Mouse (Mus musculus) retina, postnatal 1 day (tissue): ENCODE data around the gene Kif23.
A peak's percentile ranks its signal among the peaks of the same experiment; 100 is the strongest.

Source experiments
- DNase-seq: peaks from one replicate; pipeline ENCODE4 v3.0.0-alpha.2; 2012

Gene Kif23

GRCm38 (mm10) chr9:61902445-61902844 is 44.1 kb downstream of the Kif23 start:
- DNase-seq, result peak; percentile 73

DNA sequence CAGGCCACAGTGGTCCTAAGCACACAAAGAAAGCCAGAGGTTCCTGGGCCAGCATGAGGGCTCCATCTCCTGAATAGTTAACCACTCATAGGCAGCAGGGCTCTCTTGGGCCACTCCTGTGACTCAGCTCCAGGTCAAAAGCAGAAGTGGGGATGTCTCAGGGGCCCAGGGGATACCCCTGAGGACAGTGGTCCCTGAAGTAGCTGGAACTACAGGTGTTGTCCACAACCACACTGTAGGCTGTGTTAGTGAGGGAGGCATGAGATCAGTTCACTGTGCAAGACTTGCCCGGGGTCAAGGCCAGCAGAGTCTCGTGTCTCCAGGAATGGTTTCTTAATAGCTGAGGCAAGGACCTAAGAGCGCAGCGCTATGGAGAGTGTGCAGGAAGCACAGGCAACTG is 45.0 kb downstream of the Kif23 start:
- no peak for DNase-seq

DNA sequence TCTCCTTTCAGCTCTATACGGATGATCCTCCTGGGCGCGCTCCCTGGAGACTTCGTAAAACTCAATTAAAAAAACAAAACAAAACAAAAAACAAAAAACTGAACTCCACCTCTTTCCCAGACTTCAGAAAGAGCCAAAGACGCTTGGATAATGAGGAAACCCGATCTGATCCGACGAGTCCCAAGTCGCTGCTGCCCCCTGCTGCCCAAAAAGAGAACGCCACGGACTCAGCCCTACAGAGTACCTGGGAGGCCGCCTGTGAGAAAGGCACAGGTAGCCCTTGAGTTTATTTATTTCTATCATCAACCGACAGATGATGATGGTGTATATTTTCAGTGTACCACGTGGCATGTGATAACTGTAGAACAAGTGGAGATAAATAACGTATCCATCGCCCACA is 46.8 kb downstream of the Kif23 start:
- peak; percentile 79 for DNase-seq

GRCm38 (mm10) chr9:61898401-61898800 is 48.2 kb downstream of the Kif23 start:
- peak; percentile 86 for DNase-seq

- no peak for DNase-seq
Observed at GRCm38 (mm10) chr9:61895014-61895413, 51.6 kb downstream of the Kif23 start.

DNA sequence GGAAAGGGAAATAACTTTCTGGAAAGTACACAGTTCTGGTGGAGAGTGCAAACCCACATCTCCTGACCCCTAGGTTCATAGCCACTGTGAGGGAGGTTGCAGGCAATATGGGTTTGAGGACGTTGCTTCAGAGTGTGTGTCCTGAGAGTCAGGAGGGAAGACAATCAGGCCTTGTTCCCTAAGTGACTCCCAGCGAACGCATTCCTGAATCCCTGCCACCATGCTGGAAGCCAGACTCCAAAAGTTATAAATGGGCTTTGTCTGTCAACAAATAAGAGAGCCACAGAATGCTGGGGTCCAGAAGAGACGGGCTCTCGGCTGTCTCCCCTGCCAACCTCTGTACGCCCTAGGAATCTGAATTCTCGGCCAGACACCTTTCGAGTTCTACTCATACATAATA is 56.7 kb downstream of the Kif23 start:
- DNase-seq, result no peak

- peak; percentile 62 for DNase-seq
Observed at GRCm38 (mm10) chr9:61887661-61888379, 58.8 kb downstream of the Kif23 start.

GRCm38 (mm10) chr9:61885964-61886363 is 60.6 kb downstream of the Kif23 start:
- DNase-seq, result no peak

GRCm38 (mm10) chr9:61884936-61885335 is 61.6 kb downstream of the Kif23 start:
- peak; percentile 88 for DNase-seq

DNA sequence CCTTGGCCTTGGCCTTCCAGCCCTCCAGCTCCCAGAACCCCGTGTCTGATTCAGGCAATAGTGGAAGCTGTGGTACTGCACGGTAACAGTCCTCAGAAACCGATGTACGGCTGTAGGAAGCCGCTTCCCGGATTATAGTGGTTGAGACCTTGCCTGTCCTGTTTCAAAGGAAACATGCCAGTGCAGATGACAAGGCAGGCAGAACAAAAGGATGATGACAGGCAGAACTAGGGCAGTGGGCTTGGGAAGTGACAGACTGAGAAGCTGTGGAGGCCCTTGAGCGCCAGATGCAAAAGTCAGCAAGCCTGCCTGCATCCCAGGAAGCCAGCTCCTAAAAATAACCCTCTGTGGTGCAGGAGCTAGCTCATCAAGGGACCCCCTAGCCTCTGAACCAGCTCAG is 62.2 kb downstream of the Kif23 start:
- DNase-seq, result peak; percentile 83

- no peak for DNase-seq
Observed at GRCm38 (mm10) chr9:61882179-61882578, 64.4 kb downstream of the Kif23 start.

DNA sequence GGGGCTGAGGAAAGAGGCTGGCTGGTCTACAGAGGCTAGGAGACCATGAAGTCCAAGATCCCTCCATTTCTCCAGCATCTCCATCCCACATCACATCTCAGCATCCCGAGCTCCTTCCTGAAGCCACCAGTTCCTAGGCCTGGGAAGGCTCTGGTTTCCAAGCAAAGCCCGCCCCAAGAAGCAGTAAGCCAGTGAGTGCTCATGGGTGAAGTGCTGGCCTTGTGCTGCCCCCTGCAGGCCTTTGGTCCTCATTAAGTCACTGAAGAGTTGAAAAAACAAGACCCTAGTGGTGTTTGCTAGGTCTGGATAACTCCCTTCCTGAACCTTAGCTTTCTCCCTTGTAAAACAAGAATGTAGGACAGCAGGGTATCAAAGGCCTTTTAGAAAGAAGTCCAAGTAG is 67.7 kb downstream of the Kif23 start:
- peak; percentile 87 for DNase-seq

DNA sequence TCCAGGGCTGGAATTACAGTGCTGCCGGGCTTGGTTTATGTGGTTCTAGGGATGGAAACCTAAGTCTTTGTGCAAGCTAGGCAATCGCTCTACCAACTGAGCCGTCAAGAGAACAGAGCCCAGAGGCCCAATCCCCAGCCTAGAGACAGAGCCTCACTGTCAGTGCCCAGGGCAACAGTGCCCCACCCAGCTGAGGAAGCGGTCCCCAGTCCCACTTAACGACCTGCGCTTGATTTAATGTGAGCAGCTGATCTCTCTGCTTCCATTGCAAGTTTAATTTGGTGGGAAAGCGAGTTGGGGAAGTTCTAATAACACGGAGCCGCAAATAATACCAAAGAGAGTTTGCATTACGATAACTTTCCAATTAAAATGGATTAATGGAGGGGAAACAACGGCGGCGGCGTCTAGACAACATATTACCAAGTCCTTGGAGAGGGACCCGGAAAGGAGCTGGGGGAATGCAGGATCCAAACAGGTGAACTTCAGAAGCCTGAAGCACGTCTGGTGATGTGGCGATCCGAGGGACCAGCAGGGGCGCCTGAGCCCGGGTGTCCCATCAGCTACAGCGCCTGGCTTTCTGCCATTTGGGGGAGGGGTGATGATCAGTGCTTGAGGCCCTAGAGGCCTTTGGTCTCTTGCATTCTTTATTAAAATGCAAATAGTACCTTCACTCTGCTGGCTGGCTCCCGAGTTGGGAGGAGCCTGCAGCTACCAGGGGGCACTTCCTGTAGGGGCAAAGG is 69.0 kb downstream of the Kif23 start:
- peak; percentile 79 for DNase-seq

DNA sequence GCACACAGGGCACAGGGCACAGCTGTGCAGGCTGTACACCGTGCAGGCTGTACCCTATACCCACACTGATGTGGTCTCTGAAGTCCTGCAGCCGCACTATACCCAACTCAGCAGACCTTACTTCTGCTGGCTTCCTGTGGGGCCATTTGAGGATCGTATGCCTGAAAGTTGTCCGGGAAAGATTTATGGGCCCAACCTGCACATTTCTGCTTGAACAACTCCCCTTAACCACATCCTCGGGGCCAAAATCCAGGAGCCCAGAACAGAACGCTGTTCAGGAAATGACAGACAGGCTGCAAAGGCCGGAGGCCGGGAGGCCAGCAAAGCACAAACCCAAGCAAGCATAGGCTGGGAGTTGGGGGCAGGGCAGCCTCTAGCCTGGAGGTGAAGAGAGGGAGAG is 73.2 kb downstream of the Kif23 start:
- DNase-seq, result no peak

DNA sequence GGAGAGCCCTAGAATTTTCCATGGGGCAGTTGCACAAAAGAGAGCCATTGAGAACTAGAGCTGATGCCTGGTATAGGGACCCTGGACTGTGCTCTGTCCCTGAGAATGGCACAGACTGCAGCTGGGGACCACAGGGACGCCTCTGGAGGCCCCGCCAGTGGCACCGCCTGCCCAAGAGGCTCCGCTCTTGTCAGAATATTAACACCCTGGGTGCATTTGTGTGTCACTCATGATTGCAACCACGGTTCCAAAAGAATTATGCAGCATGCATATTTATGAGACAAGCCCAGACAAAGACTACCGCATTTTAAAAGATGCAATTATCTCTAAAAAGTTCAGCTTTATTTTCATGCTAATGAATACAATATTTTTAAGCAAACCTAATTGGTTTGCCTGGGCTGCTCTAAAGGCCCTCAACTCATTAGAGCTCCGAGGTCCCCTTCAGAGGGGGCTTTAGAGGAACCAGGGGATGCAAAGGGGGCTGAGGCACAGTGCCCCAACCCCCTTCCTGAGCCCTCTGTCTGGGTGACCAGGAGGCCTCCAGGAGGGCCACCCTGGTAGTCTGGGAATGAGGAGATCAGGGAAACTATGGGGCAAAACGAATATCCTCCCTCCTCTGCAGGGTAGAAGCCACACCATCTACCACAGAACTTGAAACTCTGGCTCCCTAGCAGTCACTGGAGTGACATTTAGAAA is 74.2 kb downstream of the Kif23 start:
- DNase-seq, result peak; percentile 91

DNA sequence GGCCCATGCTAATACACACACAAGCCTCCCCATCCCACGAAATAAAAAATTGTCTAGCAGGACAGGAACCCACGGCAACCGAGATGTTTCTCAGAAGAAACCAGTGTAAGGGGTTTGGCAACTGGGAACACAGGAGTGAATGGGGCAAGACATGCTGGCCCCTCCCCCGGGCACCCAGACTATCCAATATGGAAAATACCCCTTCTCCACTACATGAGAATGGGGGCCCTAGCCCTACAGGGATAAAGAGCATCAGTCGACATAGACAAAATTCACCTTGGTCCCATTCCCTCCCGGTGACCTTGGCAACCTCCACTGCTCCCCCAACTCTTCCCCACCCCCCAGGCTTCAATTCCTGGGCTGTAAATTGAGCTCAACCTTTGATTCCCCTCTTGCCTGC is 74.7 kb downstream of the Kif23 start:
- no peak for DNase-seq

GRCm38 (mm10) chr9:61867659-61868058 is 78.9 kb downstream of the Kif23 start:
- DNase-seq, result no peak
